Mouse (Mus musculus): ENCODE results near the gene Rhbdf2. TPM values are rescaled to one million over a fixed set of nuclear protein-coding genes. Genes with fewer than 3 reads are reported as not detected.
"Not testable (repeated sequence)": the region's sequence is repeated elsewhere in the genome, so short reads cannot be mapped to it uniquely, and the experiment has no call there.

Rhbdf2 gene
- polyA plus RNA-seq, 1 experiment from 2014 or later = 15.6 TPM

GRCm38 (mm10) chr11:116645446-116646110, 18.8 kb upstream of the Rhbdf2 start:
- ChIA-PET POLR2A (interaction anchor here (0.9 to 1.5 kb wide), 2 partner anchors 26 to 28 kb away, joined by 3 read pairs; no protein-coding TSS in a partner anchor), CTCF (interaction anchor here (0.7 to 7.4 kb wide), 6 partner anchors 8 to 163 kb away, joined by 3 to 53 read pairs (median 3); partner anchors contain the start of gene Prcd)
- H3K27me3 ChIP-seq = no peaks in the 10 kb centered on the region
- TF ChIP-seq CTCF (IDR thresholded peaks at IDR 0.05) = no peak
- in situ Hi-C loops (cut with MboI; ENCODE audit: low pct_unique_long_range_greater_than_20kb) = no loop called here
- no peak for ATAC-seq
- no peak for DNase-seq (ENCODE audit: low read depth, low spot score)

GRCm38 (mm10) chr11:116644225-116645112, 17.6 kb upstream of the Rhbdf2 start:
- ATAC-seq = no peak
- no peaks in the 10 kb centered on the region for H3K27me3 ChIP-seq
- CTCF ChIA-PET = interaction anchor here (0.7 to 7.4 kb wide), 12 partner anchors 9 to 199 kb away, joined by 3 to 53 read pairs (median 4); partner anchors contain the start of genes Cygb, Jmjd6, Mettl23 and Prcd
- POLR2A ChIA-PET = interaction anchor here (0.5 to 2.5 kb wide), 5 partner anchors 24 to 396 kb away, joined by 3 to 11 read pairs (median 3); no protein-coding TSS in a partner anchor
- no peak for DNase-seq (ENCODE audit: low read depth, low spot score)
- in situ Hi-C loops (cut with MboI; ENCODE audit: low pct_unique_long_range_greater_than_20kb) = loop anchor here (5.0 kb wide), 1 partner anchor 403 kb away; no protein-coding TSS in a partner anchor
- TF ChIP-seq CTCF (IDR thresholded peaks at IDR 0.05) = no peak

- DNase-seq (ENCODE audit: low read depth, low spot score) (no peak), ATAC-seq (no peak)
- H3K27me3 ChIP-seq = no peaks in the 10 kb centered on the region
- POLR2A ChIA-PET = interaction anchor here (0.6 to 2.5 kb wide), 6 partner anchors 23 to 165 kb away, joined by 3 to 11 read pairs (median 3); no protein-coding TSS in a partner anchor
- TF ChIP-seq CTCF (IDR thresholded peaks at IDR 0.05) = no peak
- in situ Hi-C loops (cut with MboI; ENCODE audit: low pct_unique_long_range_greater_than_20kb) = loop anchor here (5.0 kb wide), 1 partner anchor 404 kb away; no protein-coding TSS in a partner anchor
- CTCF ChIA-PET = interaction anchor here (1.0 to 7.4 kb wide), 16 partner anchors 10 to 200 kb away, joined by 3 to 53 read pairs (median 5); partner anchors contain the start of genes Cygb, Jmjd6, Mettl23 and Prcd
These were observed 16.9 kb upstream of the Rhbdf2 start for GRCm38 (mm10) chr11:116643579-116644224.

GRCm38 (mm10) chr11:116642681-116643578, 16.1 kb upstream of the Rhbdf2 start:
- ChIA-PET CTCF (interaction anchor here (0.7 to 7.4 kb wide), 17 partner anchors 11 to 200 kb away, joined by 3 to 53 read pairs (median 4); partner anchors contain the start of genes Cygb, Jmjd6, Mettl23 and Prcd), POLR2A (interaction anchor here (0.9 to 2.5 kb wide), 5 partner anchors 24 to 166 kb away, joined by 3 to 11 read pairs (median 3); no protein-coding TSS in a partner anchor)
- TF ChIP-seq CTCF (IDR thresholded peaks at IDR 0.05) = no peak
- ATAC-seq = no peak
- no peak for DNase-seq (ENCODE audit: low read depth, low spot score)
- in situ Hi-C loops (cut with MboI; ENCODE audit: low pct_unique_long_range_greater_than_20kb) = loop anchor here (5.0 kb wide), 1 partner anchor 404 kb away; no protein-coding TSS in a partner anchor
- no peaks in the 10 kb centered on the region for H3K27me3 ChIP-seq

GRCm38 (mm10) chr11:116641731-116642130, 14.9 kb upstream of the Rhbdf2 start:
- ATAC-seq (no peak), DNase-seq (ENCODE audit: low read depth, low spot score) (no peak)
- CTCF ChIA-PET = interaction anchor here (2.4 to 7.4 kb wide), 3 partner anchors 13 to 167 kb away, joined by 11 to 53 read pairs (median 34); no protein-coding TSS in a partner anchor
- H3K27me3 ChIP-seq = no peaks in the 10 kb centered on the region
- POLR2A ChIA-PET = interaction anchor here (0.8 to 1.0 kb wide), 2 partner anchors 29 to 191 kb away, joined by 3 read pairs; no protein-coding TSS in a partner anchor
- no peak for TF ChIP-seq CTCF (IDR thresholded peaks at IDR 0.05)
- in situ Hi-C loops (cut with MboI; ENCODE audit: low pct_unique_long_range_greater_than_20kb) = loop anchor here (5.0 kb wide), 1 partner anchor 406 kb away; no protein-coding TSS in a partner anchor

- ChIA-PET CTCF (interaction anchor here (1.3 to 7.4 kb wide), 3 partner anchors 10 to 30 kb away, joined by 3 to 53 read pairs (median 11); no protein-coding TSS in a partner anchor), POLR2A (interaction anchor here (1.0 kb wide), 1 partner anchor 30 kb away, joined by 3 read pairs; no protein-coding TSS in a partner anchor)
- TF ChIP-seq CTCF (IDR thresholded peaks at IDR 0.05) = peak; percentile 64
- no peaks in the 10 kb centered on the region for H3K27me3 ChIP-seq
- ATAC-seq = no peak
- DNase-seq (ENCODE audit: low read depth, low spot score) = no peak
- in situ Hi-C loops (cut with MboI; ENCODE audit: low pct_unique_long_range_greater_than_20kb) = loop anchor here (5.0 kb wide), 1 partner anchor 406 kb away; no protein-coding TSS in a partner anchor
These were observed 14.3 kb upstream of the Rhbdf2 start for GRCm38 (mm10) chr11:116641168-116641567.

GRCm38 (mm10) chr11:116636607-116637006, 9.8 kb upstream of the Rhbdf2 start:
- TF ChIP-seq CTCF (IDR thresholded peaks at IDR 0.05) = peak; percentile 41
- DNase-seq (ENCODE audit: low read depth, low spot score); ATAC-seq; in situ Hi-C loops (cut with MboI; ENCODE audit: low pct_unique_long_range_greater_than_20kb); H3K27me3 ChIP-seq: not testable (repeated sequence)
- CTCF ChIA-PET = interaction anchor here (2.4 kb wide), 1 partner anchor 172 kb away, joined by 8 read pairs; no protein-coding TSS in a partner anchor
- POLR2A ChIA-PET = interaction anchor here (0.9 kb wide), 1 partner anchor 12 kb away, joined by 3 read pairs; no protein-coding TSS in a partner anchor

GRCm38 (mm10) chr11:116632962-116633361, 6.1 kb upstream of the Rhbdf2 start:
- ChIA-PET POLR2A (no interaction called here), CTCF (interaction anchor here (1.1 to 1.2 kb wide), 2 partner anchors 38 to 79 kb away, joined by 3 to 4 read pairs; no protein-coding TSS in a partner anchor)
- DNase-seq (ENCODE audit: low read depth, low spot score) = no peak
- no peak for ATAC-seq
- no peak for TF ChIP-seq CTCF (IDR thresholded peaks at IDR 0.05)
- no peaks in the 10 kb centered on the region for H3K27me3 ChIP-seq
- in situ Hi-C loops (cut with MboI; ENCODE audit: low pct_unique_long_range_greater_than_20kb) = no loop called here

All from Patski (cell line).